Mouse (Mus musculus) 3T3-L1 (cell line): ENCODE measurements around the gene Cdrt4.

Experiments used
- DNase-seq: peaks from one replicate; pipeline ENCODE4 v3.0.0-alpha.2; 2015; ENCODE audit warnings: low read depth, low spot score

The Cdrt4 gene

DNA sequence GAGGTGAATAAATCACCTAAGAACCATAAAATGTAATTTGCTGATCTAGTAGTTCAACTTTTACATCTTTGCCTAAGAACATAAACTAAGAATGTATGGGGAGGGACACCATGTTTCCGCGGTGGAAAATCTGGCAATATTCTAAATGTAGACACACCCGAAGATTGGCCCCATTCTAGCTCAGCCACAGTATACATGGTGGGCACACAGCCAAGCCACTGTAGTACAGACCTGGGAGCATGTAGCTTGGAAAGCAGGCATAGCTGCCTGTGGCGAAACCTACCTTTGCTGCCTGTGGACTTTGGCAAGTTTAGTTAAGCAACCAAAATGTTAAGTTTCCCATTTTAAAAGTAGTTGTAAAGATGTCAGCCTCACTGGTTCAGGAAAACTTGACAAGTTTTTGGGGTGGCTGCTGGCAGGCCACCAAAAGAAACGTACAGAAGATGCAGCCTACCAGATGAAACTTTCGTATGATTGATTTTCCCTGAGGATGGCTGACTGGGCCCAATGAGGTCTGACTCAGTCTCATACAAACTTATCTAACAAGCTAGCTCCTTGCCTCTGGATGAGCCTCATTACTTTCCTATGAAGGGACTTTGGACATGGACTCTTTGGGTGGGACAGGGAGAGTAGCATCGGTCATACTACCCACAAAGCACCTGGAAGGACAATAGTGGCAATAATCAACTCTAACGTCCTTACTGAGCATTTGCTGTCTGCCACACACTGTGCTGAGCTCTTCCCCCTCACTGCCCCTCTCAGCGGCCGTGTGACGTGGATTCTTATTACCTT, 84.6 kb downstream of the Cdrt4 start:
- DNase-seq = peak; percentile 46

DNA sequence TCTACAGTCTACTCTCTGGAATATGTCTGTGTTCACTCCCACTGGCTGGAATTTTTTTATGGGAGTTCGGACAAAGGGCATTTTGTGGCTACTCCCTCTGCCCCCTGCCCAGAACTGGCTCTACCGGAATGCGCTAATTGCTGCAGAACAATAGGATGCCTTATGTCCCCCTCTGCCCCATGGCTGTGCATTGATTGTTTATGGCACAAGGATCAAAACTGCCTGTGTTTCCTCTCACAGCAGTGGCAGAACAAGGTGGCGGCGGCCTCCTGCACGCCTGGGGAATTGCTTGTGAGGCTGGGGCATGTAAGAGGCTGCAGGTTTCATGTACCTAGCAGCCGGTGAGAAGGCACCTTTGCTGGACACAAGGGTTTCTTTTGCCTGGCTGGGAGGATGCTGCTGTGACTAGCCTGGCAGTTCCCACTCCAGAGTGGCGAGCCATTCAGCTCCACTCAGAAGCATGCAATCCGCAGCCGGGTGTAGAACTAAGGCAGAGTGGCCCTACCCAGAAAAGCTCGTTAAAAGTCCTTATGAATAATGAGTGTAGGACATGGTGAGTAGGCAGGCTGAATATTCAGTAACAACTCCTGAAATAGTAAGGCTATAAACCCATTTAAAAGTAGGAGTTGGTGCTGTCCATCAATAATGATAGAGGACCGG, 89.1 kb downstream of the Cdrt4 start:
- no peak for DNase-seq
